Mouse (Mus musculus) layer of hippocampus, adult 8-10 months (tissue): ENCODE results near the gene Mthfd1l. TPM values are rescaled to one million over a fixed set of nuclear protein-coding genes. Genes with fewer than 3 reads are reported as not detected.

Experiments
- DNase-seq, 2 experiments: peaks; one replicate each; pipeline ENCODE4 v3.0.0; 2022; ENCODE audit warnings: low spot score in 2 of 2
- total RNA-seq, 4 experiments: library from RNA; stranded (reverse); gene quantifications; 2 replicates each; pipeline ENCODE4 v1.2.4; 2022

The Mthfd1l gene
- total RNA-seq, result 10 to 100 TPM in 3 of 4 experiments, 1 to 10 TPM in 1; 9.2 to 13.8 (median 11.7) TPM

GRCm38 (mm10) chr10:3972981-3973588 lies at the start of gene Mthfd1l:
Gene Mthfd1l, plus strand, starts transcription at chr10:3973118.
- peak; percentile 77 to 78 for DNase-seq

GRCm38 (mm10) chr10:3928008-3928545 lies 44.8 kb upstream of the Mthfd1l start:
- DNase-seq, result peak in 1 of 2 experiments; percentile 12

- no peak for DNase-seq
Observed at GRCm38 (mm10) chr10:3931831-3932230, 41.1 kb upstream of the Mthfd1l start.

- DNase-seq, result no peak
Observed at GRCm38 (mm10) chr10:3933311-3933940, 39.5 kb upstream of the Mthfd1l start.

GRCm38 (mm10) chr10:3936864-3937263 lies 36.1 kb upstream of the Mthfd1l start:
- no peak for DNase-seq

- DNase-seq, result no peak
Observed at GRCm38 (mm10) chr10:3939895-3940595, 32.9 kb upstream of the Mthfd1l start.

GRCm38 (mm10) chr10:3940596-3940975 lies 32.3 kb upstream of the Mthfd1l start:
- no peak for DNase-seq

- no peak for DNase-seq
Observed at GRCm38 (mm10) chr10:3941054-3941757, 31.7 kb upstream of the Mthfd1l start.

GRCm38 (mm10) chr10:3942289-3942688 lies 30.6 kb upstream of the Mthfd1l start:
- DNase-seq, result no peak

- DNase-seq, result peak; percentile 15 to 50
Observed at GRCm38 (mm10) chr10:3943492-3944395, 29.2 kb upstream of the Mthfd1l start.

GRCm38 (mm10) chr10:3946871-3947270 lies 26.0 kb upstream of the Mthfd1l start:
- DNase-seq, result no peak

- DNase-seq, result no peak
Observed at GRCm38 (mm10) chr10:3947346-3947745, 25.6 kb upstream of the Mthfd1l start.

- DNase-seq, result no peak
Observed at GRCm38 (mm10) chr10:3949306-3949705, 23.6 kb upstream of the Mthfd1l start.

- DNase-seq, result no peak
Observed at GRCm38 (mm10) chr10:3956471-3956870, 16.4 kb upstream of the Mthfd1l start.

GRCm38 (mm10) chr10:3958591-3958990 lies 14.3 kb upstream of the Mthfd1l start:
- no peak for DNase-seq

GRCm38 (mm10) chr10:3969026-3969425 lies 3.9 kb upstream of the Mthfd1l start:
- no peak for DNase-seq

GRCm38 (mm10) chr10:3972237-3972636 lies 681 bp upstream of the Mthfd1l start:
- no peak for DNase-seq

GRCm38 (mm10) chr10:3973589-3974070 lies 712 bp downstream of the Mthfd1l start:
- DNase-seq, result peak; percentile 75 to 80

- DNase-seq, result no peak
Observed at GRCm38 (mm10) chr10:3974380-3974779, 1.5 kb downstream of the Mthfd1l start.

GRCm38 (mm10) chr10:3975898-3976622 lies 3.1 kb downstream of the Mthfd1l start:
- DNase-seq, result no peak
